Mouse (Mus musculus): ENCODE measurements at regions not wholly inside any gene's neighbourhood (a gene's known extent, or its start where the extent isn't known, plus 50 kb on each side); places are given as distances from the start of the nearest gene placed in this dataset.

DNA sequence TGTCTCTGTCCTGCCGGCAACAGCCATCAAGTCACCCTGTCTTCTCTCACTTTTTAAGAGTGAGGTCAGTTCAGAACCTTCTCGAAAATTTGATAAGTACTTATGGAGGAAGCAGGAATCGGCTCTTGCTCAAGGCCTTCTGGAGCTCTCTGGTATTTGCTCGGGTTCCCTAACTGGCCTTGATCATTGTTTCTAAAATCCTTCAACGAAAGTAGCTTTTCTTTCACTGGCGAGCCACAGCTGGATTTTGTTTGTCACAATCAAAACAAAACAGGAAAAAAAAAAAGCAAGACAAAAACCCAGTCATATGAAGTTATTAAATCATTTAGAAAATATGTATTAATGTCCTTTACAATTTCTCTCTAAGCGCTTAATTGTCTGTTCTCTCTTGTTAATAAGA, 156.6 kb upstream of the Tex13c2 start:
- DNase-seq (ENCODE audit: low spot score in 2 of 2) = no peak

GRCm38 (mm10) chrX:42333631-42334030, 155.9 kb upstream of the Tex13c2 start:
- DNase-seq (ENCODE audit: low spot score in 2 of 2) = no peak

- no peak for DNase-seq (ENCODE audit: low spot score in 2 of 2)
These were observed 154.7 kb upstream of the Tex13c2 start for GRCm38 (mm10) chrX:42334794-42335193.

DNA sequence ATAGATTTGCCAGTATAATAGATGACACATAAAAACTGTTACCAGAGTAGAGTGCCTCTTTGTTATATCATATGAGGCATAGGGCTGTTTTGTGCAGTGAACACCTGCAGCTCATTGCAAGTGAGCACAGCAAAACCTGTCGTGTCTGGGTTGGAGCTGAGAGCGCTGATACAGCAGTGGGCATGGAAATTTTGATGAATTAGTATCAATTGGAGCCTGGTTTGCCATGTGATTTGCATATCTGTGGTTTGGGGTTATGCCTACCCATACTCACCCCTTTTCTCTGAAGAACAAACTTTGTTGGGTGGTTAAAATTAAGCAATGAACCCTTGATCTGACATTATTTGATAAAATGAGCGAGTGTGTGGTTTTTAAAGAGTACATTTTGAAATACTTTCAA, 152.7 kb upstream of the Tex13c2 start:
- no peak for DNase-seq (ENCODE audit: low spot score in 2 of 2)

GRCm38 (mm10) chrX:42342362-42342761, 147.1 kb upstream of the Tex13c2 start:
- DNase-seq (ENCODE audit: low spot score in 2 of 2) = no peak

DNA sequence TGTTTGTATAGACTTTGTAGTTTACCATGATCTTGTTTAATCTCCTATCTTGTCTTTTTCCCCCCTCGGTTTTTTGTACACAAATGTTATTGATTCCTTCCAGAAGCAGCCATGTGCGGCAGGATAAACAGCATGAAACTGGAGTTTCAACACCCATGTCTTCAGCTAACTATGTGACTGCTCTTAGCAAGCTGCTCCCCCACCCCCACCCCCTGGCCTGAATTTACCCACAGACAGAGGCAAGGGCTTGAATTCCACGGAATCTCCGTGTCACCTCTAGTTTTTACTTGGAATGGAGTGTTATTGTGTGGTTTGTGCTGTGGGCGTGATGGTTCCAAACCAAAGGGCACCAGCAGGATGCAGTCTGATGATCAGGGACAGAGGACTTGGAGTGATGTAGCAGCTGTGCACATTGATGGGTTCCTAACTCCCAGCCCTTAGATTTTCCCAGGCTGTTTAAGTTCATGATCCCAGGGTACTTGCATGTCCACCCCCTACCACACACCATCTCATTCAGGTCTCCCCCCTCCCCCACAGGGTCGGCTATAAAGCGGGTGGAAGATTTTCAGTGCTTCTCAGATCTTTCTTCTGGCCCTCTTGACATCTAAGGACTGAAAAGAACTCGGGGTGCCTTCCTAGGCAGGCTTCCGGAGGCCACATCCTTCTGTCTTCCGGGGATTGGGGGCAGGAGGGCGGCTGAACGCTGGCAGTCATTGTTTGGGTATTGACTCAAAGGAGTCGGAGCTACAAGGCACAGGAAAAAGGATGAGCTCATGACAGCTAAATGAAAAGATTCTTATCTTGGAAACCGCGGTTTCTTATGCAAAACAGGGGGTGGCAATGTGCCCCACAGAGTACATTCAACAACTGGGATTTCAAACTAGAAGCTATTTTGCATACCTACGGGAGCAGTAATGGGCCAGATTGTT, 146.3 kb upstream of the Tex13c2 start:
- no peak for DNase-seq (ENCODE audit: low spot score in 2 of 2)

DNA sequence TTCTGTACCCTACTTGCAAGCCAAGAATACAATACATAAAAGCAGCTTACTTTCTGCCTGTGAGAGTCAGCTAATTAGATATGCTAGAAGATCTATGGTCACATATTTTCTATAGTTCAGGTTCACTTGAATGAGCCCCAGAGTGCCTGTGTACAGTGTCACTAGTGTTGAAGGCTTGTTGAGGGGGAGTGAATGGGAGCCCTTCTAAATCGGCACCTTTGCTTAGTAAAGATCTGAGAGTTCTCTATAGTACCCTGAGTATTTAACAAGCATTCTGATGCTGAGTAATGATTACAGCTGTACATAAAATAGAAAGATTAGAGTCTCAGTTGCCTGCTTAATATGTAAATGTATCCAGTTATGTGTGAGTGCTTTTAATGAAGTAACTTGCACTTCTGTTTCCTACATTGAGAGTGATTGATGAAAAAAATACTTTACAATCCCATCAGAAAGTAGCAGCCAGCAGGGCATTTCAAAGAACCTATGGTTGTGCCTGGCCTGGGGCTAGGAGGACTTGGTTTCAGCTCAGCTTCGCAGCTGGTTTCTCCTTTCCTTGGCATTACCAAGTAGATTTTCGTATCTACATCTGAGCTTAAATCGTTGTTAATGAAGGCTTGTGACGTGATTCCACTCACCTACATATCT, 136.8 kb upstream of the Tex13c2 start:
- DNase-seq (ENCODE audit: low spot score in 2 of 2) = no peak

DNA sequence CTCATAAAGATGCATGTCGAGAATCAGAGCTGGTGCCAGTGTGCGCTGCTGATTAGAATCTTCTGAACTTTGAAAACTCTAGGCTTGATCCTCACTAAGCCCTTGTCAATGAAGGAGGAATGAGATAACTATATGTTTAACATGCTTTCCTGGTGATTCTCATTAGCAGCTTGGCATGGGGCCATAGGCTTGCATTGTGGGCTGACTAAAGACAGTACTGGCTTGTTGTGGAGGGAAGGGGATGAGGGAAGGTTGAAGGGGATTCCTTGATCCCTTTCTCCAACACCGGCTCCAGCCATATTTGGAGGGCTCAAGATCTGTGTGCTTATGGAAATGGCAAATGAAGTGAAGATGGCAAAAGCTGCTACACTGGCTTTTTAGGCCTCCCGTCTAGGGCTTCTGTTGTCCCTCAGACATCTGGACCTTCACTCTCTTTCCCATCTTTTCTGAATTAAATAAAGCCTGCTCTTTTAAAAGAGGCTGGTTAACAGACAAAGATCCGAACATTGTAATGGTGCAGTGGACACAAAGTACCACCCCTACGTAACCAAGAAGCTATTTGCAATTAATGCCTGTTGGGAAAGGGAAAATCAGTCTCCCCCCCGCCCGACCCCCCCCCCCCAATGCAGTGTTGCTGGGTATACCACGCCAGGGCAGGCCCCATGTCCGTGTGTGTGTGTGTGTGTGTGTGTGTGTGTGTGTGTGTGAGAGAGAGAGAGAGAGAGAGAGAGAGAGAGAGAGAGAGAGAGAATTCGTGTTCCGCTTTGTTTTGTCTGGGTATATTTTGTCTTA, 129.9 kb upstream of the Tex13c2 start:
- no peak for DNase-seq (ENCODE audit: low spot score in 2 of 2)

- DNase-seq (ENCODE audit: low spot score in 2 of 2) = no peak
These were observed 129.1 kb upstream of the Tex13c2 start for GRCm38 (mm10) chrX:42360173-42360931.

- DNase-seq (ENCODE audit: low spot score in 2 of 2) = no peak
These were observed 128.5 kb upstream of the Tex13c2 start for GRCm38 (mm10) chrX:42360973-42361372.

GRCm38 (mm10) chrX:42361400-42362028, 128.0 kb upstream of the Tex13c2 start:
- no peak for DNase-seq (ENCODE audit: low spot score in 2 of 2)

DNA sequence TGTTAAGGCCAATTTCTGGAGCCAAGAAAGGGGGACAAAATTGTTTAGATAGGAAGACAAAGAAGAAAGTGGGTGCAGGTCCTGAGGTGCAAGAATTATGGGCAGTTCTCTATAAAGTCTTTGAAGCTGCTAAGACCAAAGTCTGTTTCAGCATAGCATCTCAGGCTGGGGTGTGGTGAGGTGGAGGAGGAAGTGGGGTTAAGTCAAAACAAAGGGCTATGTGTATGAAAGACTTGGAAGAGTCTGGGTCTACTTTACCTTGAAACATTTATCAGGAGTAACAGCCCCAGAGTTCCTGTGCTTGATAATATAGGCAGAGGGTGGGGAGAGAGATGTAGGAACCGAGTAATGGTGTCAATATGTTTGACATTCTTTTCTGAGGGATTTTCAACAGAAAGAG, 125.4 kb upstream of the Tex13c2 start:
- no peak for DNase-seq (ENCODE audit: low spot score in 2 of 2)

DNA sequence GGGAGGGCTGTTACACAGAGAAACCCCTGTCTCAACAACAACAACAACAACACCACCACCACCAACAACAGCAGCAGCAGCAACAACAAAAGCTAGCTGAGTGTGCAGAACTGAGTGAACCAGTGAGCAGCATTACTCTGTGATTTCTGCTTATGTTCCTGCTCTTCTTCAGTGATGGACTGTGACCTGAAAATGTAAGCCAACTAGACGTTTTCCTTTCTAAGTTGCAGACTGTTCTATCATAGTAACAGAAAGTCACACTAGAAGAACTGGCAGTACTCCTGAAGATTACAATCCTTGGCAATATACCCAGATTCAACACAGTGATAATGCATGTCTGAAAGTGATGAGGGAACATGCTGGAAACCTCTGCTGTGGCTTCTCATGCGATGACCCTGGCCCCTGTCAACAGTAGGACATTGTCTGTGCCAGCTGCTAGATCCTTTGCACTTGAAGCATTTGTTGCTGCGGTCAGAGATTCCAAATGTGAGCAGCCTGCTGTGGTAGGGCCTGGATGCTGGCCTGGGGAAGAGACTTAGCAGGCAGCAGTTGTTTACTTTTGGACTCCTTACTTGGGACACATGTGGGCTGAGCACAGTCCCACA, 115.6 kb upstream of the Tex13c2 start:
- peak in 1 of 2 experiments; percentile 19 for DNase-seq (ENCODE audit: low spot score in 2 of 2)

DNA sequence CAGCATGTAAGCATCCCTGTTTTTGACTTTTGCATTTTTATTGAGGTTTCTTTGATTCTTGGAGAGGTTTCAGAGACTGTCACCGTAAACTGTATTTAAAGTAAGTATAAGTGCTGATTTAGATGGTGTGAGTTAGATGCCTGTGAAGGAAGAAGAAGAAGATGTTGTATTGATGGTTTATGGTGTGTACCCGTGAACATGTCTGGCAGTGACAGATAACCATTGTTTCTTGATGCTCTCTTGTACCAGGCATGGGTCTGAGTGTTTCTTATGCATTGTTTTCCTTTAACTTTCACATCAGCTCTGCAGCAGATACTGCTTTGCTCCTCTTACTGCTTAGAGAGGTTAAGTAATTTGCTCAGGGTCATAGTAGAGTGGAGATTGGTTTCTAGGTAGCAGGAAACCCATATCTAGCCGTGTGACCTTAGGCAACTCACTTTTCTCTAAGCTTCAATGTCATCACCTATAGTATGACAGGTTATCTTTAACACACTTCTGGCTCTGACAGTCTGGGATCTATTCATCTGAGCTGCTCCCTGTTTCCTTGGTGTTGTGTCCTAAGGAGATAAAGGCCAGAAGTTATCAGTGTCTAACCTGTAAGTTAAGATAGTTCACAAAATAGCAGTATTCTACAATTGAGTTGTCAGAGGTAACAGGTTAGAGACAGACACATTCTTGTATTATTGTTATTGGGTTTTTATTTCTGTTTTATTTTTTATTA, 95.5 kb upstream of the Tex13c2 start:
- DNase-seq (ENCODE audit: low spot score in 2 of 2) = no peak

- DNase-seq (ENCODE audit: low spot score in 2 of 2) = peak in 1 of 2 experiments; percentile 15
These were observed 93.0 kb upstream of the Tex13c2 start for GRCm38 (mm10) chrX:42396441-42396840.

DNA sequence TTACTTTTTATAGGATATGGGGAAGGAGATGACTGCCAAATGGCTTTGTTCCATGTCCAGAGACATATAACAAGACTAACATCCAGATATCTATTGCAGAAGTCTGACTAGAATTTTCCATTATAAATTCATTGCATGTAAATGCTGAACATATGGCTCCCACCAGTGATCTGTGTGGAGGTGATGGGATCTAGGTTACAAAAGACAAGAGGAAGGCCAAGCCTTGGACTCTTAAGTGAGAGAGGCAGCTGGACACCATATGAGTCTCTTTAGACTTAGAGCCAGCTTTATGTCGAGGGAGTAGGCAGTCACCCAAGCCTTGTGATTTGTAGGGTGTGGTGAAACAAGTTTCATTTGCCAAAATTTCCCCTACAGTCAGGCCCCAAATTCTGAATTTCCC, 90.7 kb upstream of the Tex13c2 start:
- DNase-seq (ENCODE audit: low spot score in 2 of 2) = peak in 1 of 2 experiments; percentile 16

DNA sequence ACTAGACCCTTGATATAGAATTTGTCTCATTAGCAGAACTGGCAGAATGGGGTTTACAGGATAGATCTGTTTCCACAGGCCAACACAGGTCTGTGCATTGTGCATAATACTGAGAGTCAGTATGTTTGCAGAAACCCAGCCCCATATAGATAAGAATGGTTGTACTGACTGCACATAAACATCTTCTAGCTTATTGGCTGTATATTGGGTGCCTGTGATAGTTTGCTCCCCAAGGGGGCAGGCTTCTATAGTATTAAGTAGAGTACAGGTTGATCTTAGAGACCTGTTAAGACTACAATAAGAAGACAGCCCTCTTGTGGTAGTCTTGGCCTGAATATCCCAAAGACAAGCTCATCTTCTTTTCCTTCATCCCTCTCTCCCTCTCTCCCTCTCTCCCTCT, 90.1 kb upstream of the Tex13c2 start:
- no peak for DNase-seq (ENCODE audit: low spot score in 2 of 2)

DNA sequence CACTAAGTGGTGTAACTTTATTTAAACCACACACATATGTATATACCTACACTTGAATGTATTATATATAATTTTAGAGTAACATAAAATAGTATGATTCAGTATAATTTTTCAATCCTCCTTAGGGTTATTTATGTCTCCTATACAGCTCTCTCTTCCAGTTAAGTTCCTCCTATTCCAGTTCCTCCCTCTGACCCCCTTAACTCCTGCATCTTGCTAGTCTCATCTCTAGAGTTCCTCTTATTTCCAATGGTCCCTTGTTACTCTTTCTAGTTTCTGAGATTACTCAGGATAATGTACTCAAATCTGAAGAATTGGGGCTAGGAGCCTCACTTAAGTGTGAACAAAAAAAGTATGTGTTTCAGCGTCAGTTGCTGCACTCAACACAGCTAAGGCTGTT, 88.4 kb upstream of the Tex13c2 start:
- no peak for DNase-seq (ENCODE audit: low spot score in 2 of 2)

- DNase-seq (ENCODE audit: low spot score in 2 of 2) = no peak
These were observed 87.7 kb upstream of the Tex13c2 start for GRCm38 (mm10) chrX:42401564-42402334.

Measured in gastrocnemius, postnatal 4 days (tissue).